Mouse (Mus musculus) CH12.LX (cell line): Measurements from ENCODE around the gene Mrtfa. TPM values are rescaled to one million over a fixed set of nuclear protein-coding genes. Genes with fewer than 3 reads are reported as not detected.

ENCODE experiments used
- DNase-seq: peaks from one replicate; pipeline ENCODE4 v3.0.0-alpha.2; 2013; ENCODE audit errors: extremely low read depth
- H3K27ac ChIP-seq: 2 replicates; pipeline ENCODE4 v1.5.1; 2012; ENCODE audit warnings: low read depth, mild to moderate bottlenecking, control low read depth, moderate library complexity; ENCODE audit not compliant: insufficient read depth
- H3K27me3 ChIP-seq: replicated peaks from 2 replicates; pipeline ENCODE3; 2012; ENCODE audit warnings: inconsistent platforms
- H3K36me3 ChIP-seq, 2 experiments: replicated peaks in 1 of 2; 2 replicates each; pipeline versions ENCODE3 to v1.6.1; 2012; ENCODE audit warnings: inconsistent platforms in 1 of 2, low read length in 1 of 2, mild to moderate bottlenecking in 1 of 2, mixed read lengths in 1 of 2, moderate library complexity in 1 of 2; ENCODE audit not compliant: control insufficient read depth in 1 of 2, insufficient read depth in 1 of 2
- H3K4me1 ChIP-seq, 2 experiments: 2 replicates each; pipeline ENCODE4 v1.6.1; 2012; ENCODE audit warnings: inconsistent platforms in 1 of 2, moderate library complexity in 1 of 2; ENCODE audit not compliant: insufficient read depth in 2 of 2, control insufficient read depth in 1 of 2
- H3K4me2 ChIP-seq: 2 replicates; pipeline ENCODE4 v1.6.1; 2012; ENCODE audit warnings: low read depth, mild to moderate bottlenecking, control low read depth; ENCODE audit not compliant: poor library complexity, insufficient read depth, severe bottlenecking
- H3K4me3 ChIP-seq, 3 experiments: fragments of 150-350 bp in 1 of 3; sonication (generic) in 1 of 3; replicated peaks in 1 of 3; 2 replicates each; pipeline versions ENCODE3 to v1.5.1; 2011 to 2012; ENCODE audit warnings: low read depth in 2 of 3, low read length in 2 of 3, mild to moderate bottlenecking in 2 of 3, moderate library complexity in 2 of 3, control low read depth in 1 of 3, improper control_type of control experiment in 1 of 3, inconsistent platforms in 1 of 3, mixed read lengths in 1 of 3; ENCODE audit not compliant: poor library complexity in 1 of 3
- H3K79me2 ChIP-seq: replicated peaks from 2 replicates; pipeline ENCODE4 v1.6.1; 2012; ENCODE audit warnings: mild to moderate bottlenecking, moderate library complexity; ENCODE audit not compliant: control insufficient read depth, poor library complexity, insufficient read depth, severe bottlenecking; ENCODE audit errors: extremely low read depth
- H3K9ac ChIP-seq: 2 replicates; pipeline ENCODE4 v1.6.1; 2012; ENCODE audit warnings: low read depth, mild to moderate bottlenecking, control low read depth, moderate library complexity; ENCODE audit not compliant: insufficient read depth
- H3K9me3 ChIP-seq: replicated peaks from 2 replicates; pipeline ENCODE3; 2012; ENCODE audit warnings: low read length, inconsistent platforms, mixed read lengths
- BHLHE40 ChIP-seq: IDR thresholded peaks from 2 replicates; pipeline ENCODE4 v1.6.1; 2011; ENCODE audit warnings: mild to moderate bottlenecking, low read depth, low read length, improper control_type of control experiment
- CHD1 ChIP-seq: IDR thresholded peaks from 2 replicates; pipeline ENCODE4 v1.6.1; 2012; ENCODE audit warnings: low read depth, low read length, improper control_type of control experiment, inconsistent platforms
- CTCF ChIP-seq, 2 experiments: IDR thresholded peaks in 1 of 2; conservative IDR thresholded peaks in 1 of 2; 2 replicates each; pipeline ENCODE4 v1.5.1; 2011 to 2012; ENCODE audit warnings: low read depth in 2 of 2, low read length in 2 of 2, improper control_type of control experiment in 1 of 2, inconsistent platforms in 1 of 2, mild to moderate bottlenecking in 1 of 2, moderate library complexity in 1 of 2
- E2F4 ChIP-seq: IDR thresholded peaks from 2 replicates; pipeline ENCODE4 v1.6.1; 2011; ENCODE audit warnings: low read depth, low read length, improper control_type of control experiment; ENCODE audit not compliant: insufficient replicate concordance
- ETS1 ChIP-seq: conservative IDR thresholded peaks from 2 replicates; pipeline ENCODE4 v1.6.1; 2012; ENCODE audit warnings: low read depth, mild to moderate bottlenecking, inconsistent platforms, low read length, improper control_type of control experiment, moderate library complexity
- GABPA ChIP-seq: IDR thresholded peaks from 2 replicates; pipeline ENCODE4 v1.6.1; 2012; ENCODE audit warnings: low read depth, low read length, improper control_type of control experiment, inconsistent platforms; ENCODE audit not compliant: insufficient replicate concordance
- HCFC1 ChIP-seq: IDR thresholded peaks from 2 replicates; pipeline ENCODE4 v1.6.1; 2012; ENCODE audit warnings: low read depth, mild to moderate bottlenecking, inconsistent platforms, low read length, improper control_type of control experiment
- IRF4 ChIP-seq: IDR thresholded peaks from 2 replicates; pipeline ENCODE4 v1.6.1; 2014; ENCODE audit warnings: low read depth, mild to moderate bottlenecking, inconsistent platforms, low read length, improper control_type of control experiment
- JUND ChIP-seq: conservative IDR thresholded peaks from 2 replicates; pipeline ENCODE4 v1.6.1; 2011; ENCODE audit warnings: low read depth, low read length, improper control_type of control experiment
- KAT2A ChIP-seq: IDR thresholded peaks from 2 replicates; pipeline ENCODE4 v1.6.1; 2012; ENCODE audit warnings: low read length, improper control_type of control experiment, inconsistent platforms; ENCODE audit not compliant: insufficient replicate concordance
- MAFK ChIP-seq: IDR thresholded peaks from 2 replicates; pipeline ENCODE4 v1.6.1; 2011; ENCODE audit warnings: low read length, improper control_type of control experiment; ENCODE audit not compliant: insufficient replicate concordance
- MAZ ChIP-seq: IDR thresholded peaks from 2 replicates; pipeline ENCODE4 v1.6.1; 2012; ENCODE audit warnings: low read depth, mild to moderate bottlenecking, inconsistent platforms, low read length, improper control_type of control experiment, moderate library complexity
- MEF2A ChIP-seq: IDR thresholded peaks from 2 replicates; pipeline ENCODE4 v1.6.1; 2014; ENCODE audit warnings: low read depth, mild to moderate bottlenecking, inconsistent platforms, low read length, improper control_type of control experiment, borderline replicate concordance
- MYC ChIP-seq: IDR thresholded peaks from 2 replicates; pipeline ENCODE4 v1.6.1; 2011; ENCODE audit warnings: low read depth, mild to moderate bottlenecking, improper control_type of control experiment, low read length
- NRF1 ChIP-seq: IDR thresholded peaks from 2 replicates; pipeline ENCODE4 v1.6.1; 2014; ENCODE audit warnings: low read depth, mild to moderate bottlenecking, inconsistent platforms, low read length, improper control_type of control experiment, moderate library complexity
- POLR2AphosphoS2 ChIP-seq: IDR thresholded peaks from 2 replicates; pipeline ENCODE4 v1.6.1; 2011; ENCODE audit warnings: low read depth, low read length, improper control_type of control experiment
- RAD21 ChIP-seq: IDR thresholded peaks from 2 replicates; pipeline ENCODE4 v1.6.1; 2011; ENCODE audit warnings: low read depth, mild to moderate bottlenecking, low read length, improper control_type of control experiment, moderate library complexity
- SIN3A ChIP-seq: IDR thresholded peaks from 2 replicates; pipeline ENCODE4 v1.6.1; 2012; ENCODE audit warnings: low read length, improper control_type of control experiment, inconsistent platforms
- SMC3 ChIP-seq: IDR thresholded peaks from 2 replicates; pipeline ENCODE4 v1.6.1; 2011; ENCODE audit warnings: low read depth, low read length, improper control_type of control experiment
- TCF12 ChIP-seq: IDR thresholded peaks from 2 replicates; pipeline ENCODE4 v1.6.1; 2014; ENCODE audit warnings: low read depth, mild to moderate bottlenecking, inconsistent platforms, low read length, improper control_type of control experiment
- UBTF ChIP-seq: IDR thresholded peaks from 2 replicates; pipeline ENCODE4 v1.6.1; 2012; ENCODE audit warnings: low read depth, mild to moderate bottlenecking, inconsistent platforms, low read length, improper control_type of control experiment, moderate library complexity
- ZKSCAN1 ChIP-seq: IDR thresholded peaks from 2 replicates; pipeline ENCODE4 v1.6.1; 2012; ENCODE audit warnings: low read depth, inconsistent platforms, low read length, improper control_type of control experiment, borderline replicate concordance
- ZNF384 ChIP-seq: IDR thresholded peaks from 2 replicates; pipeline ENCODE4 v1.6.1; 2012; ENCODE audit warnings: low read depth, low read length, improper control_type of control experiment, inconsistent platforms
- dilution Hi-C: fragments of 300-500 bp; cut with MboI; formaldehyde crosslinking; loops from 2 replicates; pipeline ENCODE4 v1.14.3; 2020; ENCODE audit warnings: low sequenced_read_pairs; ENCODE audit not compliant: extremely low pct_unique_long_range_greater_than_20kb, extremely low pct_ligation_motif_present
- in situ Hi-C: fragments of 300-500 bp; cut with MboI; formaldehyde crosslinking; loops from 3 replicates; pipeline ENCODE4 v1.14.3; 2019; ENCODE audit warnings: low sequenced_read_pairs, low pct_ligation_motif_present, low pct_unique_long_range_greater_than_20kb, mixed read lengths
- polyA plus RNA-seq: library from polyadenylated mRNA; unstranded; fragments of >175 nt; gene quantifications from 2 replicates; pipeline ENCODE4 v1.2.1, GENCODE M21; 2012; ENCODE audit warnings: low read depth; ENCODE audit not compliant: insufficient read length
- total RNA-seq, 2 experiments: library from RNA; depleted of rRNA; stranded (reverse); fragments of 300-350 nt in 1 of 2; fragments of >200 nt in 1 of 2; gene quantifications; 2 replicates each; pipeline ENCODE4 v1.2.3; 2012 to 2014

The Mrtfa gene
- total and polyA plus RNA-seq, 3 experiments, result 4.6 to 23.2 (median 8.2) TPM

DNA sequence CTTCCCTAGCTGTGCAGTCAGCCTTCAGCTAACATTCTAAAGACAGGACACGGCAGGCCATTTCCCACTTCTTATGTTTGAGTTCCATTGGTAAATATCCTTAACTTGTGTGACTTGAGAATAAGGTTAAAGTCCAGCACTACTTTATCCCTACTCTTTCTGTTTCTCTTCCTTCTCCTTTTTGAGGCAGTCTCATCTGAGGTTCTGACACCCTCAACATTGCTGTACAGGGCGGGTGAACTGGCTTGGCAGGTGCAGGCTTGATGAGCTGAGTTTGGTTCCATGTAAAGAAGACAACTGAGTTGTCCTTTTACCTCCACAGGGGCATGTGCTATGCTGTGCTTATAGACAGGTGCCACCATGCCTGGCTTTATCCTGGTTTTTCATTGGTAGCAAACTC lies 207.3 kb downstream of the Mrtfa start:
- Histone ChIP-seq H3K4me1 (peaks cover 2 to 12% of the 10 kb centered on the region in 2 experiments; a peak in 3 of 4 replicates), H3K4me2 (no peak overlapping the region), H3K79me2 (peaks cover 2% of the 10 kb centered on the region; the same call in 1 of the 2 replicates), H3K36me3 (peaks cover 0 to 2% of the 10 kb centered on the region in 2 experiments), H3K9me3 (no peaks in the 10 kb centered on the region), H3K4me3 (no peak overlapping the region), H3K9ac (no peak overlapping the region), H3K27ac (no peak overlapping the region), H3K27me3 (no peaks in the 10 kb centered on the region)
- TF ChIP-seq MAFK, result no peak
- no peak for TF ChIP-seq TCF12
- TF ChIP-seq SIN3A, result no peak
- TF ChIP-seq GABPA, result no peak
- no peak for TF ChIP-seq ETS1
- TF ChIP-seq MYC, result no peak
- in situ Hi-C loops, result no loop called here
- DNase-seq, result no peak
- dilution Hi-C loops, result no loop called here

DNA sequence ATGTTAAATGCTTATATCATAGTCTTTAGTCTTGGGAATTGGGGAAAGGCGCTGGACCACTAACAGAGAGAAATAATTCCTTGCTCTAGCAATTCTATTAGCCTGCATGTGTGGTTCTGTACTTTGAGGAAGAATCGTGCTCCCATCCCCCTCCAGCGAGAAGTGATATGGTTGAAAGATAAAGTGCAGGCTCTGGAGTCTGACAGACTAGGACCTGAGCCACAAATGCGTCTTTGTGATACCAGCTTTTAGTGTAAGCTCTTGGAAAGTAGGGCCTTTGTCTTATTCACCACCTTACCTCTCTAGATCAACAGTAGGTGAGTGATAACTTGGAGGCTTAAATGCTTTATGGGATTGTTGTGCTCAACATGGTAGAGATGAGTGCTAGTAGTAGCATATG lies 209.4 kb downstream of the Mrtfa start:
- Histone ChIP-seq H3K79me2 (peaks cover 4% of the 10 kb centered on the region; the same call in 1 of the 2 replicates), H3K36me3 (peaks cover 0 to 2% of the 10 kb centered on the region in 2 experiments), H3K9ac (no peak overlapping the region), H3K27ac (no peak overlapping the region), H3K4me3 (no peak overlapping the region), H3K9me3 (no peaks in the 10 kb centered on the region), H3K4me1 (peaks cover 2 to 21% of the 10 kb centered on the region in 2 experiments; a peak in 3 of 4 replicates), H3K27me3 (no peaks in the 10 kb centered on the region), H3K4me2 (no peak overlapping the region)
- in situ Hi-C loops (no loop called here), dilution Hi-C loops (no loop called here)
- no peak for DNase-seq
- no peak for TF ChIP-seq JUND
- no peak for TF ChIP-seq HCFC1
- TF ChIP-seq KAT2A, result no peak
- TF ChIP-seq IRF4, result no peak
- TF ChIP-seq POLR2AphosphoS2, result no peak
- TF ChIP-seq E2F4, result no peak
- TF ChIP-seq ZKSCAN1, result no peak
- TF ChIP-seq SMC3, result no peak
- no peak for TF ChIP-seq NRF1
- TF ChIP-seq ZNF384, result no peak
- no peak for TF ChIP-seq MYC
- TF ChIP-seq BHLHE40, result no peak
- TF ChIP-seq CTCF (conservative IDR thresholded peaks at IDR 0.05 in 1 of 2, IDR thresholded peaks at IDR 0.05 in 1 of 2; ENCODE audit: low read depth in 2 of 2, low read length in 2 of 2), result no peak
- no peak for TF ChIP-seq UBTF
- no peak for TF ChIP-seq MAZ
- no peak for TF ChIP-seq MEF2A
- no peak for TF ChIP-seq CHD1
- TF ChIP-seq RAD21, result no peak
- TF ChIP-seq MAFK, result no peak
